Mouse (Mus musculus) neural tube, embryonic 11.5 days (tissue): ENCODE measurements at regions not wholly inside any gene's neighbourhood (a gene's known extent, or its start where the extent isn't known, plus 50 kb on each side); places are given as distances from the start of the nearest gene placed in this dataset.

Experiments used
- ATAC-seq: fragments of 200-750 bp; cut with Nextera tagmentation; 2 replicates; pipeline ENCODE4 v1.8.0; 2017; ENCODE audit warnings: moderate number of reproducible peaks, mild to moderate bottlenecking, moderate TSS enrichment, moderate library complexity; ENCODE audit not compliant: insufficient read depth, low FRiP score, low TSS enrichment
- DNase-seq: peaks from one replicate; pipeline ENCODE4 v3.0.0-alpha.2; 2015; ENCODE audit warnings: low spot score
- H3K27ac ChIP-seq: fragments of 300-500 bp; sonication (generic); 2 replicates; pipeline ENCODE4 v1.5.1; 2014; ENCODE audit warnings: low read depth, mild to moderate bottlenecking, low read length
- H3K27me3 ChIP-seq: fragments of 300-500 bp; sonication (generic); 2 replicates; pipeline ENCODE4 v1.6.1; 2014; ENCODE audit warnings: mild to moderate bottlenecking, low read length, mixed read lengths; ENCODE audit not compliant: control insufficient read depth, insufficient read depth
- H3K36me3 ChIP-seq: fragments of 300-500 bp; sonication (generic); 2 replicates; pipeline ENCODE4 v1.6.1; 2014; ENCODE audit warnings: mild to moderate bottlenecking, low read length, moderate library complexity, mixed read lengths; ENCODE audit not compliant: control insufficient read depth, insufficient read depth
- H3K4me1 ChIP-seq: fragments of 300-500 bp; sonication (generic); 2 replicates; pipeline ENCODE4 v1.6.1; 2014; ENCODE audit warnings: low read length, mixed read lengths; ENCODE audit not compliant: control insufficient read depth, insufficient read depth
- H3K4me2 ChIP-seq: fragments of 300-500 bp; sonication (generic); 2 replicates; pipeline ENCODE4 v1.6.1; 2014; ENCODE audit warnings: low read depth, mild to moderate bottlenecking, moderate library complexity
- H3K4me3 ChIP-seq: fragments of 300-500 bp; sonication (generic); 2 replicates; pipeline ENCODE4 v1.5.1; 2014; ENCODE audit warnings: low read depth, low read length
- H3K9ac ChIP-seq: fragments of 300-500 bp; sonication (generic); 2 replicates; pipeline ENCODE4 v1.6.1; 2014; ENCODE audit warnings: mild to moderate bottlenecking, low read length
- H3K9me3 ChIP-seq: fragments of 300-500 bp; sonication (generic); 2 replicates; pipeline ENCODE4 v1.6.1; 2016; ENCODE audit warnings: low read length; ENCODE audit not compliant: control insufficient read depth
- WGBS: fragments of 180-500 bp; shearing (Covaris S2); extraction: QIAGEN DNeasy Blood & Tissue Kit; methylation state at CpG from one replicate; pipeline ENCODE4 v1.1.7; 2014; 5-methylcytosine and 5-hydroxymethylcytosine counted together

GRCm38 (mm10) chr1:34930571-34930970, 80.8 kb downstream of the Plekhb2 start:
- Histone ChIP-seq H3K4me3 (no peak overlapping the region), H3K9me3 (no peaks in the 10 kb centered on the region), H3K27me3 (no peaks in the 10 kb centered on the region), H3K27ac (no peak overlapping the region), H3K36me3 (no peaks in the 10 kb centered on the region), H3K4me1 (no peaks in the 10 kb centered on the region), H3K4me2 (no peak overlapping the region), H3K9ac (no peak overlapping the region)
- DNase-seq = no peak
- 94% methylated on average over 11 of the region's 11 CpGs for WGBS
- no peak for ATAC-seq

GRCm38 (mm10) chr1:34943196-34943595, 93.4 kb downstream of the Plekhb2 start:
- H3K4me1 ChIP-seq = no peaks in the 10 kb centered on the region
- no peak for DNase-seq
- H3K4me2 ChIP-seq = no peak overlapping the region
- WGBS = 82% methylated on average over 1 of the region's 1 CpGs
- no peaks in the 10 kb centered on the region for H3K9me3 ChIP-seq
- H3K27ac ChIP-seq = no peak overlapping the region
- no peak overlapping the region for H3K9ac ChIP-seq
- H3K4me3 ChIP-seq = no peak overlapping the region
- no peaks in the 10 kb centered on the region for H3K27me3 ChIP-seq
- ATAC-seq = no peak
- H3K36me3 ChIP-seq = no peaks in the 10 kb centered on the region

- Histone ChIP-seq H3K27me3 (no peaks in the 10 kb centered on the region), H3K27ac (no peak overlapping the region), H3K4me2 (no peak overlapping the region), H3K4me1 (no peaks in the 10 kb centered on the region), H3K4me3 (no peak overlapping the region), H3K9ac (no peak overlapping the region), H3K9me3 (no peaks in the 10 kb centered on the region), H3K36me3 (no peaks in the 10 kb centered on the region)
- ATAC-seq (no peak), DNase-seq (no peak)
- WGBS = 82% methylated on average over 19 of the region's 19 CpGs
Observed at GRCm38 (mm10) chr1:34961633-34962507, 112.1 kb downstream of the Plekhb2 start.

GRCm38 (mm10) chr1:34962508-34962885, 112.7 kb downstream of the Plekhb2 start:
- Histone ChIP-seq H3K36me3 (no peaks in the 10 kb centered on the region), H3K9me3 (no peaks in the 10 kb centered on the region), H3K4me1 (no peaks in the 10 kb centered on the region), H3K9ac (no peak overlapping the region), H3K4me3 (no peak overlapping the region), H3K27me3 (no peaks in the 10 kb centered on the region), H3K27ac (no peak overlapping the region), H3K4me2 (no peak overlapping the region)
- ATAC-seq (no peak), DNase-seq (no peak)
- WGBS = 78% methylated on average over 6 of the region's 6 CpGs

GRCm38 (mm10) chr1:34974801-34975200, 125.0 kb downstream of the Plekhb2 start:
- 86% methylated on average over 6 of the region's 6 CpGs for WGBS
- H3K27ac ChIP-seq = no peak overlapping the region
- H3K4me3 ChIP-seq = no peak overlapping the region
- no peaks in the 10 kb centered on the region for H3K9me3 ChIP-seq
- ATAC-seq = no peak
- H3K27me3 ChIP-seq = no peaks in the 10 kb centered on the region
- no peak for DNase-seq
- H3K4me2 ChIP-seq = no peak overlapping the region
- no peaks in the 10 kb centered on the region for H3K36me3 ChIP-seq
- no peaks in the 10 kb centered on the region for H3K4me1 ChIP-seq
- H3K9ac ChIP-seq = no peak overlapping the region

- Histone ChIP-seq H3K4me3 (no peak overlapping the region), H3K27me3 (no peaks in the 10 kb centered on the region), H3K27ac (no peak overlapping the region), H3K4me2 (no peak overlapping the region), H3K9me3 (no peaks in the 10 kb centered on the region), H3K4me1 (no peaks in the 10 kb centered on the region), H3K36me3 (no peaks in the 10 kb centered on the region), H3K9ac (no peak overlapping the region)
- DNase-seq (no peak), ATAC-seq (no peak)
- 94% methylated on average over 10 of the region's 10 CpGs for WGBS
Observed at GRCm38 (mm10) chr1:34978156-34978555, 128.4 kb downstream of the Plekhb2 start.

GRCm38 (mm10) chr1:34979350-34979749, 129.6 kb downstream of the Plekhb2 start:
- H3K4me1 ChIP-seq = no peaks in the 10 kb centered on the region

GRCm38 (mm10) chr1:34981934-34982333, 132.2 kb downstream of the Plekhb2 start:
- H3K9ac ChIP-seq = no peak overlapping the region
- no peaks in the 10 kb centered on the region for H3K9me3 ChIP-seq
- ATAC-seq = no peak
- no peaks in the 10 kb centered on the region for H3K27me3 ChIP-seq
- 90% methylated on average over 2 of the region's 2 CpGs for WGBS
- no peaks in the 10 kb centered on the region for H3K4me1 ChIP-seq
- no peak overlapping the region for H3K27ac ChIP-seq
- no peak overlapping the region for H3K4me2 ChIP-seq
- DNase-seq = no peak
- H3K36me3 ChIP-seq = no peaks in the 10 kb centered on the region
- no peak overlapping the region for H3K4me3 ChIP-seq

More at GRCm38 (mm10) chr1:34979350-34979749, 129.6 kb downstream of the Plekhb2 start:
- ATAC-seq (no peak), DNase-seq (no peak)
- no peak overlapping the region for H3K27ac ChIP-seq
- H3K9ac ChIP-seq = no peak overlapping the region
- H3K4me2 ChIP-seq = no peak overlapping the region
- no peaks in the 10 kb centered on the region for H3K27me3 ChIP-seq
- 84% methylated on average over 3 of the region's 3 CpGs for WGBS
- H3K4me3 ChIP-seq = no peak overlapping the region
- H3K9me3 ChIP-seq = no peaks in the 10 kb centered on the region
- no peaks in the 10 kb centered on the region for H3K36me3 ChIP-seq

GRCm38 (mm10) chr1:34982966-34983365, 133.2 kb downstream of the Plekhb2 start:
- Histone ChIP-seq H3K4me1 (no peaks in the 10 kb centered on the region), H3K27me3 (no peaks in the 10 kb centered on the region), H3K9me3 (no peaks in the 10 kb centered on the region), H3K4me2 (no peak overlapping the region), H3K9ac (no peak overlapping the region), H3K4me3 (no peak overlapping the region), H3K36me3 (no peaks in the 10 kb centered on the region), H3K27ac (no peak overlapping the region)
- no peak for DNase-seq
- ATAC-seq = no peak
- WGBS = 90% methylated on average over 2 of the region's 2 CpGs
